Mouse (Mus musculus) thymus, adult 2 months (tissue): ENCODE data around the gene Prr18. TPM values are rescaled to one million over a fixed set of nuclear protein-coding genes. Genes with fewer than 3 reads are reported as not detected.

ENCODE experiments used
- DNase-seq: peaks from one replicate; pipeline ENCODE4 v3.0.0; 2021
- H3K27ac ChIP-seq: fragments of 200-500 bp; 2 replicates; pipeline ENCODE4 v1.5.1; 2012; ENCODE audit warnings: low read length, control low read depth; ENCODE audit not compliant: control insufficient read depth, insufficient read depth
- H3K27me3 ChIP-seq: fragments of 200-500 bp; 2 replicates; pipeline ENCODE4 v1.6.1; 2012; ENCODE audit warnings: mild to moderate bottlenecking, low read length, moderate library complexity, mixed read lengths; ENCODE audit not compliant: control insufficient read depth, insufficient read depth
- H3K36me3 ChIP-seq: fragments of 200-500 bp; 2 replicates; pipeline ENCODE4 v1.6.1; 2012; ENCODE audit warnings: mild to moderate bottlenecking, low read length, moderate library complexity; ENCODE audit not compliant: control insufficient read depth, insufficient read depth
- H3K4me1 ChIP-seq: fragments of 200-500 bp; replicated peaks from 2 replicates; pipeline ENCODE4 v1.6.1; 2012; ENCODE audit warnings: low read length; ENCODE audit not compliant: control insufficient read depth, insufficient read depth
- H3K4me3 ChIP-seq: fragments of 200-500 bp; 2 replicates; pipeline ENCODE4 v1.5.1; 2012; ENCODE audit warnings: mild to moderate bottlenecking, low read length, control low read depth, moderate library complexity; ENCODE audit not compliant: control insufficient read depth, insufficient read depth
- CTCF ChIP-seq: fragments of 200-500 bp; IDR thresholded peaks from 2 replicates; pipeline ENCODE4 v1.5.1; 2012; ENCODE audit warnings: mild to moderate bottlenecking, control low read depth, low read length, moderate library complexity, borderline replicate concordance; ENCODE audit not compliant: control insufficient read depth, poor library complexity, insufficient read depth; ENCODE audit errors: extremely low read depth
- POLR2A ChIP-seq: fragments of 200-500 bp; IDR thresholded peaks from 2 replicates; pipeline ENCODE4 v1.6.1; 2012; ENCODE audit warnings: mild to moderate bottlenecking, low read length, control low read depth, moderate library complexity; ENCODE audit not compliant: control insufficient read depth, poor library complexity, insufficient read depth; ENCODE audit errors: extremely low read depth
- WGBS: fragments of 180-500 bp; shearing (Covaris S2); methylation state at CpG from one replicate; pipeline ENCODE4 v1.1.7; 2018; 5-methylcytosine and 5-hydroxymethylcytosine counted together
- polyA plus RNA-seq: library from polyadenylated mRNA; depleted of rRNA; stranded (reverse); fragments of >200 nt; gene quantifications from 2 replicates; pipeline ENCODE4 v1.2.3, GENCODE M21; 2012

The Prr18 gene
- polyA plus RNA-seq, 1 experiment, result 1.3 TPM

GRCm38 (mm10) chr17:8299524-8299923 is 37.7 kb upstream of the Prr18 start:
- no peaks in the 10 kb centered on the region for H3K4me1 ChIP-seq
- no peak overlapping the region for H3K27ac ChIP-seq
- DNase-seq, result no peak
- no peaks in the 10 kb centered on the region for H3K27me3 ChIP-seq
- TF ChIP-seq CTCF (no peak), POLR2A (no peak)
- no peaks in the 10 kb centered on the region for H3K36me3 ChIP-seq
- H3K4me3 ChIP-seq, result no peak overlapping the region

GRCm38 (mm10) chr17:8301515-8301914 is 35.7 kb upstream of the Prr18 start:
- DNase-seq, result no peak
- Histone ChIP-seq H3K36me3 (no peaks in the 10 kb centered on the region), H3K27ac (no peak overlapping the region), H3K27me3 (no peaks in the 10 kb centered on the region), H3K4me3 (no peak overlapping the region), H3K4me1 (no peaks in the 10 kb centered on the region)
- no peak for TF ChIP-seq POLR2A
- no peak for TF ChIP-seq CTCF
- WGBS, result 80% methylated on average over 4 of the region's 4 CpGs

- no peaks in the 10 kb centered on the region for H3K4me1 ChIP-seq
- no peaks in the 10 kb centered on the region for H3K27me3 ChIP-seq
- no peak for DNase-seq
- 56% methylated on average over 7 of the region's 7 CpGs for WGBS
- H3K36me3 ChIP-seq, result no peaks in the 10 kb centered on the region
- H3K27ac ChIP-seq, result no peak overlapping the region
- no peak overlapping the region for H3K4me3 ChIP-seq
- TF ChIP-seq CTCF, result no peak
Measured at GRCm38 (mm10) chr17:8302772-8303438, 34.4 kb upstream of the Prr18 start.

- WGBS, result 94% methylated on average over 5 of the region's 5 CpGs
- H3K27me3 ChIP-seq, result no peaks in the 10 kb centered on the region
- TF ChIP-seq CTCF (no peak), POLR2A (no peak)
Measured at GRCm38 (mm10) chr17:8303671-8304070, 33.6 kb upstream of the Prr18 start.

GRCm38 (mm10) chr17:8305801-8306200 is 31.5 kb upstream of the Prr18 start:
- Histone ChIP-seq H3K4me1 (no peaks in the 10 kb centered on the region), H3K36me3 (no peaks in the 10 kb centered on the region), H3K4me3 (no peak overlapping the region), H3K27me3 (no peaks in the 10 kb centered on the region), H3K27ac (no peak overlapping the region)
- TF ChIP-seq CTCF (no peak), POLR2A (no peak)
- DNase-seq, result no peak
- WGBS, result 76% methylated on average over 3 of the region's 3 CpGs

More at GRCm38 (mm10) chr17:8303671-8304070, 33.6 kb upstream of the Prr18 start:
- H3K27ac ChIP-seq, result no peak overlapping the region
- no peak for DNase-seq
- no peaks in the 10 kb centered on the region for H3K4me1 ChIP-seq
- H3K36me3 ChIP-seq, result no peaks in the 10 kb centered on the region
- no peak overlapping the region for H3K4me3 ChIP-seq

- DNase-seq, result peak; percentile 96
- WGBS, result under 1% methylated on average over 54 of the region's 54 CpGs
- 0 out of 2 replicates have a peak, but pooled peaks have one; percentile 19 for TF ChIP-seq CTCF
- peak; percentile 53; the same call in 1 of the 2 replicates for TF ChIP-seq POLR2A
Measured at GRCm38 (mm10) chr17:8310838-8311614, 26.2 kb upstream of the Prr18 start, which contains the start of gene Sft2d1. Sft2d1 (plus strand) TSS chr17:8311102.

GRCm38 (mm10) chr17:8311751-8312150 is 25.5 kb upstream of the Prr18 start:
- Histone ChIP-seq H3K27me3 (no peaks in the 10 kb centered on the region), H3K4me1 (peaks cover 6% of the 10 kb centered on the region), H3K27ac (no peak overlapping the region), H3K4me3 (peak overlapping the region; percentile 62; the same call in 1 of the 2 replicates), H3K36me3 (no peaks in the 10 kb centered on the region)
- no peak for DNase-seq
- TF ChIP-seq POLR2A (no peak), CTCF (no peak)
- 10% methylated on average over 3 of the region's 3 CpGs for WGBS

More at GRCm38 (mm10) chr17:8310838-8311614, 26.2 kb upstream of the Prr18 start, which contains the start of gene Sft2d1:
- H3K4me3 ChIP-seq, result peak within 1 kb of the TSS; percentile 62
- peaks cover 6% of the 10 kb centered on the region for H3K4me1 ChIP-seq
- no peaks in the 10 kb centered on the region for H3K36me3 ChIP-seq
- no peak within 1 kb of the TSS for H3K27ac ChIP-seq
- H3K27me3 ChIP-seq, result no peaks in the 10 kb centered on the region
